Mouse (Mus musculus) forebrain, embryonic 10.5 days (tissue): Measurements from ENCODE around the gene Cog5. TPM values are rescaled to one million over a fixed set of nuclear protein-coding genes. Genes with fewer than 3 reads are reported as not detected.

Source experiments
- DNase-seq: peaks from one replicate; pipeline ENCODE4 v3.0.0-alpha.2; 2017; ENCODE audit warnings: low spot score; ENCODE audit errors: extremely low spot score
- H3K27ac ChIP-seq: fragments of 300-500 bp; sonication (generic); 2 replicates; pipeline ENCODE4 v1.5.1; 2016; ENCODE audit warnings: mild to moderate bottlenecking
- H3K27me3 ChIP-seq: fragments of 300-500 bp; sonication (generic); 2 replicates; pipeline ENCODE4 v1.6.1; 2016; ENCODE audit warnings: mild to moderate bottlenecking; ENCODE audit not compliant: poor library complexity, severe bottlenecking
- H3K36me3 ChIP-seq: fragments of 300-500 bp; sonication (generic); replicated peaks from 2 replicates; pipeline ENCODE4 v1.6.1; 2016; ENCODE audit warnings: mild to moderate bottlenecking, moderate library complexity
- H3K4me1 ChIP-seq: fragments of 300-500 bp; sonication (generic); 2 replicates; pipeline ENCODE4 v1.6.1; 2016
- H3K4me3 ChIP-seq: fragments of 300-500 bp; sonication (generic); 2 replicates; pipeline ENCODE4 v1.5.1; 2016; ENCODE audit warnings: mild to moderate bottlenecking, moderate library complexity
- H3K9me3 ChIP-seq: fragments of 300-500 bp; sonication (generic); 2 replicates; pipeline ENCODE4 v1.6.1; 2016; ENCODE audit warnings: mild to moderate bottlenecking, moderate library complexity
- WGBS: fragments of 180-500 bp; shearing (Covaris S2); methylation state at CpG from one replicate; pipeline ENCODE4 v1.1.7; 2016; 5-methylcytosine and 5-hydroxymethylcytosine counted together
- polyA plus RNA-seq: library from polyadenylated mRNA; unstranded; fragments of >200 nt; fragmentation: Nextera tagmentation; extraction: Ambion mirVana; gene quantifications from 2 replicates; pipeline ENCODE4 v1.2.1, GENCODE M21; 2016

Gene Cog5
- polyA plus RNA-seq, 1 experiment from 2014 or later: 23.9 TPM

GRCm38 (mm10) chr12:31839249-31839648 lies 184.6 kb downstream of the Cog5 start:
- no peaks in the 10 kb centered on the region for H3K9me3 ChIP-seq
- H3K4me3 ChIP-seq: no peak overlapping the region
- no peak overlapping the region for H3K27ac ChIP-seq
- H3K4me1 ChIP-seq: peaks cover 20% of the 10 kb centered on the region
- H3K27me3 ChIP-seq: no peaks in the 10 kb centered on the region
- H3K36me3 ChIP-seq: peaks cover 10% of the 10 kb centered on the region
- DNase-seq: no peak

GRCm38 (mm10) chr12:31846077-31846476 lies 191.4 kb downstream of the Cog5 start:
- no peaks in the 10 kb centered on the region for H3K4me1 ChIP-seq
- 93% methylated on average over 3 of the region's 3 CpGs for WGBS
- DNase-seq: no peak
- H3K9me3 ChIP-seq: no peaks in the 10 kb centered on the region
- H3K27ac ChIP-seq: no peak overlapping the region
- peaks cover 10% of the 10 kb centered on the region for H3K36me3 ChIP-seq
- H3K4me3 ChIP-seq: no peak overlapping the region
- H3K27me3 ChIP-seq: no peaks in the 10 kb centered on the region

GRCm38 (mm10) chr12:31848630-31849415 lies 194.2 kb downstream of the Cog5 start:
- Histone ChIP-seq H3K4me1 (no peaks in the 10 kb centered on the region), H3K4me3 (no peak overlapping the region), H3K9me3 (no peaks in the 10 kb centered on the region), H3K36me3 (no peaks in the 10 kb centered on the region), H3K27me3 (no peaks in the 10 kb centered on the region), H3K27ac (no peak overlapping the region)
- 83% methylated on average over 5 of the region's 5 CpGs for WGBS
- no peak for DNase-seq

- WGBS: 94% methylated on average over 2 of the region's 2 CpGs
- no peak for DNase-seq
Observed at GRCm38 (mm10) chr12:31849601-31850000, 194.9 kb downstream of the Cog5 start.

GRCm38 (mm10) chr12:31854039-31854438 lies 199.4 kb downstream of the Cog5 start:
- H3K36me3 ChIP-seq: no peaks in the 10 kb centered on the region
- no peaks in the 10 kb centered on the region for H3K4me1 ChIP-seq
- WGBS: 87% methylated on average over 3 of the region's 3 CpGs

More at GRCm38 (mm10) chr12:31849601-31850000, 194.9 kb downstream of the Cog5 start:
- Histone ChIP-seq H3K27ac (no peak overlapping the region), H3K9me3 (no peaks in the 10 kb centered on the region), H3K36me3 (no peaks in the 10 kb centered on the region), H3K4me1 (no peaks in the 10 kb centered on the region), H3K4me3 (no peak overlapping the region), H3K27me3 (no peaks in the 10 kb centered on the region)

GRCm38 (mm10) chr12:31854817-31855216 lies 200.1 kb downstream of the Cog5 start:
- Histone ChIP-seq H3K27me3 (no peaks in the 10 kb centered on the region), H3K36me3 (no peaks in the 10 kb centered on the region), H3K9me3 (no peaks in the 10 kb centered on the region), H3K27ac (no peak overlapping the region), H3K4me3 (no peak overlapping the region), H3K4me1 (no peaks in the 10 kb centered on the region)
- DNase-seq: no peak
- WGBS: 84% methylated on average over 2 of the region's 2 CpGs

More at GRCm38 (mm10) chr12:31854039-31854438, 199.4 kb downstream of the Cog5 start:
- Histone ChIP-seq H3K4me3 (no peak overlapping the region), H3K27ac (no peak overlapping the region), H3K27me3 (no peaks in the 10 kb centered on the region), H3K9me3 (no peaks in the 10 kb centered on the region)
- no peak for DNase-seq

GRCm38 (mm10) chr12:31857784-31858183 lies 203.1 kb downstream of the Cog5 start:
- Histone ChIP-seq H3K27me3 (no peaks in the 10 kb centered on the region), H3K9me3 (no peaks in the 10 kb centered on the region), H3K27ac (no peak overlapping the region), H3K36me3 (no peaks in the 10 kb centered on the region), H3K4me3 (no peak overlapping the region), H3K4me1 (no peaks in the 10 kb centered on the region)
- no peak for DNase-seq
- WGBS: 89% methylated on average over 7 of the region's 7 CpGs

GRCm38 (mm10) chr12:31862668-31863538 lies 208.2 kb downstream of the Cog5 start:
- no peak for DNase-seq
- H3K36me3 ChIP-seq: no peaks in the 10 kb centered on the region
- H3K4me3 ChIP-seq: no peak overlapping the region
- H3K9me3 ChIP-seq: no peaks in the 10 kb centered on the region
- no peak overlapping the region for H3K27ac ChIP-seq
- H3K27me3 ChIP-seq: no peaks in the 10 kb centered on the region
- WGBS: 91% methylated on average over 16 of the region's 16 CpGs
- H3K4me1 ChIP-seq: no peaks in the 10 kb centered on the region

- Histone ChIP-seq H3K9me3 (no peaks in the 10 kb centered on the region), H3K4me1 (no peaks in the 10 kb centered on the region), H3K4me3 (no peak overlapping the region), H3K27me3 (no peaks in the 10 kb centered on the region), H3K36me3 (no peaks in the 10 kb centered on the region), H3K27ac (no peak overlapping the region)
- DNase-seq: no peak
- 93% methylated on average over 4 of the region's 4 CpGs for WGBS
Observed at GRCm38 (mm10) chr12:31876775-31877174, 222.1 kb downstream of the Cog5 start.

GRCm38 (mm10) chr12:31882736-31883135 lies 228.1 kb downstream of the Cog5 start:
- H3K27me3 ChIP-seq: no peaks in the 10 kb centered on the region
- WGBS: 91% methylated on average over 1 of the region's 1 CpGs
- DNase-seq: no peak
- peaks cover 12% of the 10 kb centered on the region for H3K36me3 ChIP-seq
- no peaks in the 10 kb centered on the region for H3K4me1 ChIP-seq
- no peak overlapping the region for H3K27ac ChIP-seq
- H3K4me3 ChIP-seq: no peak overlapping the region
- no peaks in the 10 kb centered on the region for H3K9me3 ChIP-seq

- H3K4me1 ChIP-seq: no peaks in the 10 kb centered on the region
- no peak overlapping the region for H3K4me3 ChIP-seq
- H3K36me3 ChIP-seq: peaks cover 15% of the 10 kb centered on the region
- H3K27me3 ChIP-seq: no peaks in the 10 kb centered on the region
- H3K9me3 ChIP-seq: no peaks in the 10 kb centered on the region
- 88% methylated on average over 4 of the region's 4 CpGs for WGBS
- H3K27ac ChIP-seq: no peak overlapping the region
- no peak for DNase-seq
Observed at GRCm38 (mm10) chr12:31884365-31884764, 229.7 kb downstream of the Cog5 start.

GRCm38 (mm10) chr12:31885084-31885483 lies 230.4 kb downstream of the Cog5 start:
- Histone ChIP-seq H3K27ac (no peak overlapping the region), H3K27me3 (no peaks in the 10 kb centered on the region), H3K9me3 (no peaks in the 10 kb centered on the region), H3K4me1 (no peaks in the 10 kb centered on the region), H3K36me3 (peaks cover 15% of the 10 kb centered on the region), H3K4me3 (no peak overlapping the region)
- DNase-seq: no peak
- WGBS: 86% methylated on average over 4 of the region's 4 CpGs
